Mouse (Mus musculus) heart, embryonic 14.5 days (tissue): Measurements from ENCODE around the gene Kif3c. TPM values are rescaled to one million over a fixed set of nuclear protein-coding genes. Genes with fewer than 3 reads are reported as not detected.

Experiments used
- ATAC-seq: fragments of 200-750 bp; cut with Nextera tagmentation; 2 replicates; pipeline ENCODE4 v1.8.0; 2017; ENCODE audit warnings: low read depth, moderate TSS enrichment; ENCODE audit not compliant: insufficient number of reproducible peaks, insufficient read depth, low FRiP score
- H3K27ac ChIP-seq, 2 experiments: fragments of 200-500 bp in 1 of 2; fragments of 300-500 bp in 1 of 2; sonication (generic) in 1 of 2; replicated peaks in 1 of 2; 2 replicates each; pipeline ENCODE4 v1.5.1; 2012 to 2014; ENCODE audit warnings: low read depth in 2 of 2, low read length in 2 of 2, control low read depth in 1 of 2, mild to moderate bottlenecking in 1 of 2, mixed read lengths in 1 of 2; ENCODE audit not compliant: control insufficient read depth in 1 of 2, insufficient read depth in 1 of 2
- H3K27me3 ChIP-seq: fragments of 300-500 bp; sonication (generic); 2 replicates; pipeline ENCODE4 v1.6.1; 2014; ENCODE audit warnings: mild to moderate bottlenecking, low read length, control low read depth; ENCODE audit not compliant: control insufficient read depth, insufficient read depth
- H3K36me3 ChIP-seq: fragments of 300-500 bp; sonication (generic); 2 replicates; pipeline ENCODE4 v1.6.1; 2014; ENCODE audit warnings: mild to moderate bottlenecking, control low read depth, low read length, mixed read lengths; ENCODE audit not compliant: control insufficient read depth, insufficient read depth
- H3K4me1 ChIP-seq, 2 experiments: fragments of 200-500 bp in 1 of 2; fragments of 300-500 bp in 1 of 2; sonication (generic) in 1 of 2; 2 replicates each; pipeline ENCODE4 v1.6.1; 2012 to 2014; ENCODE audit warnings: low read length in 2 of 2, control low read depth in 1 of 2, mixed read lengths in 1 of 2; ENCODE audit not compliant: control insufficient read depth in 2 of 2, insufficient read depth in 2 of 2
- H3K4me2 ChIP-seq: fragments of 300-500 bp; sonication (generic); 2 replicates; pipeline ENCODE4 v1.6.1; 2014; ENCODE audit warnings: mild to moderate bottlenecking, low read length
- H3K4me3 ChIP-seq, 2 experiments: fragments of 200-500 bp in 1 of 2; fragments of 300-500 bp in 1 of 2; sonication (generic) in 1 of 2; 2 replicates each; pipeline ENCODE4 v1.5.1; 2012 to 2014; ENCODE audit warnings: low read length in 2 of 2, mild to moderate bottlenecking in 2 of 2, control low read depth in 1 of 2, low read depth in 1 of 2, moderate library complexity in 1 of 2; ENCODE audit not compliant: control insufficient read depth in 1 of 2, insufficient read depth in 1 of 2
- H3K9ac ChIP-seq: fragments of 300-500 bp; sonication (generic); 2 replicates; pipeline ENCODE4 v1.6.1; 2014; ENCODE audit warnings: mild to moderate bottlenecking, low read length
- H3K9me3 ChIP-seq: fragments of 300-500 bp; sonication (generic); 2 replicates; pipeline ENCODE4 v1.6.1; 2016; ENCODE audit warnings: low read length, control low read depth; ENCODE audit not compliant: control insufficient read depth
- WGBS: fragments of 180-500 bp; shearing (Covaris S2); extraction: QIAGEN DNeasy Blood & Tissue Kit; methylation state at CpG from one replicate; pipeline ENCODE4 v1.1.7; 2014; 5-methylcytosine and 5-hydroxymethylcytosine counted together
- polyA plus RNA-seq: library from polyadenylated mRNA; unstranded; fragments of >200 nt; fragmentation: Nextera tagmentation; extraction: Ambion mirVana; gene quantifications from 2 replicates; pipeline ENCODE4 v1.2.1, GENCODE M21; 2014

Kif3c gene
- polyA plus RNA-seq, 1 experiment from 2014 or later, result 5.0 TPM

DNA sequence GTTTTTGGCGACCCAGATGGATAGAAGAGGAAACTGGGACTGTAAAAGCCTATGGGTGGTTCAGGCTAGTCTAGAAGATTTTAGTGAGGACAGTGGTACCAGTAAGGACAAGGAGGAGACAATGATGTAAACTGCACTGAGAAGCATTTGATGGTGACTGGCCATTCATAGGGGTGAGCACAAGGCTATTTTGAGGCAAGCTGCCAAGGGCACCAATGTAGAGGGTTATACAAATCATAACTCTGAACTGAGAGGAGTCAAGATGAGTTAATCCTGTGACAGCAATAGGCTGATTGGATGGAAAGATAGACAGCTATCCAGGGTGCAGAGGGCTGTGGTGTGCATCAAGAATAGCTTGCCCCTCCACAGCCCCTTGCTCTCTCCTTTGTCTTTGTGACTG, 19.9 kb downstream of the Kif3c start:
- ATAC-seq, result no peak
- Histone ChIP-seq H3K4me2 (no peak overlapping the region), H3K4me3 (no peak overlapping the region), H3K36me3 (peaks cover 23% of the 10 kb centered on the region), H3K4me1 (peaks cover 0 to 13% of the 10 kb centered on the region in 2 experiments; a peak in 2 of 4 replicates), H3K9ac (no peak overlapping the region), H3K9me3 (no peaks in the 10 kb centered on the region), H3K27me3 (no peaks in the 10 kb centered on the region), H3K27ac (no peak overlapping the region)
- 38% methylated on average over 1 of the region's 1 CpGs for WGBS

DNA sequence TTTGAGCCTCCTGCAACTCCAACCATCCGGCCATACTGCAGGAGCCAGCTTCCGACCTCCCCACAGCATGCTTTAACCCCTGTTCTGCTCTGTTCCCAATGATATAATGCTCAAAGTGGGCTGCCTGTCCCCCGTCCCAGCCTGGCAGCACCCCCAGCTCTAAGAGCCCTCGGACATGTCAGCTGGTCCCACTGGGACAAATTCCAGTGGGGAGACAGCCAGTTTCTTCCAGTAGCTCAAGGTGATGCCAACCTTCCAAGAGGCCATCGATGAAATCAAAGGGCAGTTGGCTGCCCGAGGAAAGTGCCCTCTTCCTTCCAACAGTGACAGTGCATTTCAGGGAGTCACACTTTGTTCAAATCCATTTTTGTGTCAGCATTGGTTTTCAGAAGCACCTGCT, 20.3 kb downstream of the Kif3c start:
- no peak overlapping the region for H3K4me2 ChIP-seq
- H3K27ac ChIP-seq, result no peak overlapping the region
- H3K4me3 ChIP-seq, result no peak overlapping the region
- 79% methylated on average over 6 of the region's 6 CpGs for WGBS
- peaks cover 0 to 13% of the 10 kb centered on the region in 2 experiments; a peak in 2 of 4 replicates for H3K4me1 ChIP-seq
- no peak for ATAC-seq
- no peaks in the 10 kb centered on the region for H3K9me3 ChIP-seq
- H3K9ac ChIP-seq, result no peak overlapping the region
- no peaks in the 10 kb centered on the region for H3K27me3 ChIP-seq
- peaks cover 25% of the 10 kb centered on the region for H3K36me3 ChIP-seq

DNA sequence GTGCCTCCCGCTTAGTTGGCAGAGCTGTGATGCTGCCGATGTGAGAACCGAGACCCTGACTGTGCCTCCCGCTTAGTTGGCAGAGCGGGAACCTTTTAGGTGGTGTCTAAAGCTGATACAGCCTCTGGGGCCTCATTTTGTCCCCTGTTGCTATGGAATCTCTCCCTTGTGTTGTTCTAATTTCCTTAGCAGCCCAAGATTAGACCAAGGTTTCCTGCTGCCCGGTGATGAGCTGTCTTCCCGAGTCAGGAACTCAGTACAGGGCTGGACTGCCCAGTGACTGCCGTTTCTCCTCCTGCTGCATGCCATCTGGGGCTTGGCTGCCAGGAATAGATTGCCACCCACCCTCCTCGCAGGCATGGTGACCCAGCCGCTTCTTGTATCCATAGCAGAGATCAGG, 21.0 kb downstream of the Kif3c start:
- Histone ChIP-seq H3K36me3 (peaks cover 25% of the 10 kb centered on the region), H3K9me3 (no peaks in the 10 kb centered on the region), H3K4me3 (no peak overlapping the region), H3K27ac (peak overlapping the region in 1 of 2 experiments; percentile 24; a peak in 1 of 4 replicates), H3K9ac (no peak overlapping the region), H3K4me2 (peak overlapping the region; percentile 31), H3K27me3 (no peaks in the 10 kb centered on the region), H3K4me1 (peaks cover 0 to 13% of the 10 kb centered on the region in 2 experiments; a peak in 2 of 4 replicates)
- 48% methylated on average over 10 of the region's 10 CpGs for WGBS
- ATAC-seq, result no peak; the same call in 1 of the 2 replicates

DNA sequence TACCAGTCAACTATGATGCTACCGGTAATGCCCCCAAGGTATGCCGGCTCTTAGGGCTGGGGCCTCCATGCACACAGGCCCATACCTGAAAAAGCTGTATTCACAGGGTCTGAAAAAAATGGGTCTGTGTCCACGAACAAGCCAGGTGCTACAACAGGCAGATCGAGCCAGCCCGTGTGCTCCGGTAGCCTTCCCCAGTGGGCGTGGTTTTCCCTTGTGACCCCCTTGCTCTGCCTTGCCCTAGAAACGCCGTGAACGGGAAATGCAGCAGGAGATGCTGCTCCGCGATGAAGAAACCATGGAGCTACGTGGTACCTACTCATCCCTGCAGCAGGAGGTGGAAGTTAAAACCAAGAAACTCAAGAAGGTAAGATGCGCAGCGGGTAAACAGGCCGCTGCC, 23.0 kb downstream of the Kif3c start:
- no peaks in the 10 kb centered on the region for H3K9me3 ChIP-seq
- 84% methylated on average over 16 of the region's 16 CpGs for WGBS
- H3K9ac ChIP-seq, result no peak overlapping the region
- no peaks in the 10 kb centered on the region for H3K27me3 ChIP-seq
- H3K4me2 ChIP-seq, result no peak overlapping the region
- H3K4me3 ChIP-seq, result no peak overlapping the region
- peaks cover 25% of the 10 kb centered on the region for H3K36me3 ChIP-seq
- peaks cover under 1 to 13% of the 10 kb centered on the region in 2 experiments; a peak in 2 of 4 replicates for H3K4me1 ChIP-seq
- no peak for ATAC-seq
- H3K27ac ChIP-seq, result no peak overlapping the region

DNA sequence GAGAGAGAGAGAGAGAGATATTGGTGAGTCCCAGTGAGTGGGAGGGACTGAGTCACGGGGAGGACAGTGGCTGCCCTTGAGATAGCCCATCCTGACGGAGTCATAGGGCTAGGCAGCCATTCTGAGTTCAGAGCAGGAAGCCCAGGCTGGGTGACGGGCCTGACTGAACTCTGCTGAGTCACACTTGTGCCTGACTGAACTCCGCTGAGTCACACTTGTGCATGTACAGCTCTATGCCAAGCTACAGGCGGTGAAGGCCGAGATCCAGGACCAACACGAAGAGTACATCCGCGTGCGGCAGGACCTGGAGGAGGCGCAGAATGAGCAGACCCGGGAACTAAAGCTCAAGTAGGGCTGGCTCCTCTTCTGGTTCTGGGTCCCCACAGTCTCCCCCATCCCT, 24.5 kb downstream of the Kif3c start:
- H3K9ac ChIP-seq, result no peak overlapping the region
- no peak overlapping the region for H3K4me2 ChIP-seq
- H3K4me1 ChIP-seq, result peaks cover 2 to 13% of the 10 kb centered on the region in 2 experiments; a peak in 2 of 4 replicates
- ATAC-seq, result no peak
- no peaks in the 10 kb centered on the region for H3K9me3 ChIP-seq
- H3K27ac ChIP-seq, result no peak overlapping the region
- H3K27me3 ChIP-seq, result no peaks in the 10 kb centered on the region
- H3K4me3 ChIP-seq, result no peak overlapping the region
- H3K36me3 ChIP-seq, result peaks cover 25% of the 10 kb centered on the region
- 85% methylated on average over 12 of the region's 12 CpGs for WGBS

DNA sequence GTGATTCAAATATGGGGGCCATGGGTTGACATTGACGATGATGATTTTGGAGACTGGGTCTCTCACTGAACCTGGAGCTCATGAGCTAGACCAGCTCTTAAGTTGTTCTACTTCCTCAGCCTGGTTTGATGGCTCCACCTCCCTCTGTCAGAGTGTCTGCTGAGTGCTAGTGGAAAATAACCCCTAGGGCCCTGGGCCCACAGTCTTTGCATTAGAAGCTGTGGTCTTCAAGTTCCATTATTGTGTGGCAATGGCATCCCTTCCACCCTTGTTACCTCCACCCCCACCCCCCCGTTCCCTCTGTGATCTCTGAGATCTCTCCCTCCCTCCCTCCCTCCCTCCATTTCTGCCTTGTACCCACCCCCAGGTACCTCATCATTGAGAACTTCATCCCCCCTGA, 25.1 kb downstream of the Kif3c start:
- no peaks in the 10 kb centered on the region for H3K27me3 ChIP-seq
- H3K4me3 ChIP-seq, result no peak overlapping the region
- H3K9ac ChIP-seq, result no peak overlapping the region
- peaks cover 2 to 12% of the 10 kb centered on the region in 2 experiments; a peak in 2 of 4 replicates for H3K4me1 ChIP-seq
- no peak for ATAC-seq
- no peak overlapping the region for H3K4me2 ChIP-seq
- WGBS, result 88% methylated on average over 2 of the region's 2 CpGs
- peaks cover 25% of the 10 kb centered on the region for H3K36me3 ChIP-seq
- H3K27ac ChIP-seq, result no peak overlapping the region
- H3K9me3 ChIP-seq, result no peaks in the 10 kb centered on the region

DNA sequence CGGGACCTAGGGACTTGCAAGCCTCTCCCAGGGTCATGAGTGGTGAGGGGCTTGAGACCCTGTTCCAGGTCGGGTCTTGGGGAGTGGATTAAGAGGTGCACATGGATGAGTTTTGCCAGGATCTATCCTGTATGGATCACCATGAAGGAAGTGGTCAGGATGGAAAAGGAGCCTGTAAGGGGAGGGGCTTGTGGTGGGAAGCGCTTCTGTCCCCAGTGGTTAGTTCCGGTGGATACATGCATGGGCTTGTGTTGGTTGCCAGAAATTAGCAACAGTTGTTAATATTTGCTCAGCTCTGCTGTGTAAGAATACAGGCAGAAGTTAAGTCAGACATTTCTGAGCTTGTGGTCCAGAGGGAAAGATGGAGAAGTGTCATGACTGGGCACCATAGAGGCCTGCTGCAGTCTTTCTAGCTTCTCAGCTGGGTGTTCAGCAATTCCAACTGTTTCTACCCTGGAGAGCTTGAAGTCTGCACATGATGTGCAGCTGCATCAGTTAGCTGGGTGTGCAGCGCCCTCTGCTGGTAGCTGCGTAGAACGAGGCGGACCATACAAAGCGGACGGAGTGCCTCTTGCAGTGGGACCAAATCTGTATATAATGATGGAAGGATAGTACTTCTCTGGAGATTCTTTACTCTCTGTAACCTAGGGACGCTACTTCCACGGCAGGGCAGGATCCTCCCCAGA, 25.8 kb downstream of the Kif3c start:
- Histone ChIP-seq H3K9ac (no peak overlapping the region), H3K27me3 (no peaks in the 10 kb centered on the region), H3K9me3 (no peaks in the 10 kb centered on the region), H3K4me1 (peaks cover 2 to 6% of the 10 kb centered on the region in 2 experiments; a peak in 2 of 4 replicates), H3K27ac (no peak overlapping the region), H3K36me3 (peaks cover 25% of the 10 kb centered on the region), H3K4me3 (no peak overlapping the region), H3K4me2 (no peak overlapping the region)
- WGBS, result 26% methylated on average over 12 of the region's 12 CpGs
- peak; percentile 28; the same call in 1 of the 2 replicates for ATAC-seq
